Mouse (Mus musculus): ENCODE measurements around the gene Klhl6.

DNA sequence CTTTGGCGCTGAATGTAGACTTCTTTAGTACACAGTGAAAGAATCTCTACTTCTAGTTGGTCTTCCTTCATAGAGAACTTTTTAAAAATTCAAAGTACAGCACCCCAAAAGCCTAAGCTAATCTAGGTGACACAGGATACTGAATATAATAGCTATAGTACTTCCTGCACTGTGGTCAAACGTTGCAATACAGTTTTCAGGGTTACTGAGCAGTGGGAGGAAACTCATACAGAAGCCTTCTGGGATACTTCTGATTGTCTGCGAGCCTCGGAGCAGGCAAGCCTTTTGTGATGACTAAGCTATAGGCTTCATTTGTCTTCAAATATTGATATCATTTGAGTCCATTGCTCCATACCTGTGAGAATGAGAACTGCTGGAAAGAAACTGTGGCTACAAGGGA is 7.4 kb downstream of the Klhl6 start:
- TF ChIP-seq E2F4 (IDR thresholded peaks at IDR 0.05; ENCODE audit: borderline replicate concordance, low read depth, low read length) (no peak), USF1 (IDR thresholded peaks at IDR 0.05; ENCODE audit: low read depth, low read length) (no peak), CTCF (IDR thresholded peaks at IDR 0.05 in 2 of 3, conservative IDR thresholded peaks at IDR 0.05 in 1 of 3; ENCODE audit: control insufficient read depth in 1 of 3, insufficient read depth in 1 of 3, low read depth in 2 of 3, low read length in 3 of 3, poor library complexity in 1 of 3, severe bottlenecking in 1 of 3) (no peak), NELFE (IDR thresholded peaks at IDR 0.05; ENCODE audit: low read depth, low read length) (no peak), USF2 (IDR thresholded peaks at IDR 0.05; ENCODE audit: borderline replicate concordance in 1 of 2, insufficient read depth in 1 of 2, low read depth in 1 of 2, low read length in 2 of 2) (no peak), JUND (IDR thresholded peaks at IDR 0.05; ENCODE audit: low read depth, low read length) (no peak), TAL1 (IDR thresholded peaks at IDR 0.05; ENCODE audit: low read length) (no peak), MAX (IDR thresholded peaks at IDR 0.05; ENCODE audit: low read length) (no peak), TCF12 (IDR thresholded peaks at IDR 0.05; ENCODE audit: low read depth, low read length) (no peak), GATA1 (IDR thresholded peaks at IDR 0.05; ENCODE audit: low read depth, low read length) (no peak), EP300 (IDR thresholded peaks at IDR 0.05; ENCODE audit: low read depth in 1 of 2, low read length in 2 of 2) (0 out of 4 replicates have a peak, but pooled peaks of 1 of the 2 experiments have one; percentile 16), MEF2A (IDR thresholded peaks at IDR 0.05; ENCODE audit: extremely low read depth, insufficient replicate concordance, low read depth, low read length, poor library complexity, severe bottlenecking) (no peak), ELF1 (IDR thresholded peaks at IDR 0.05; ENCODE audit: low read depth, low read length) (no peak)
